Mouse (Mus musculus): ENCODE results near the gene Amigo2. TPM values are rescaled to one million over a fixed set of nuclear protein-coding genes. Genes with fewer than 3 reads are reported as not detected.

Gene Amigo2
- total and polyA plus RNA-seq, 3 experiments, result not detected

GRCm38 (mm10) chr15:97278340-97278948 is 31.4 kb upstream of the Amigo2 start:
- Histone ChIP-seq H3K27ac (ENCODE audit: control insufficient read depth, low read depth, low read length) (no peak overlapping the region), H3K79me2 (ENCODE audit: control insufficient read depth, insufficient read depth, low read length, poor library complexity) (no peaks in the 10 kb centered on the region), H3K36me3 (ENCODE audit: control insufficient read depth in 1 of 2, insufficient read depth in 2 of 2, low read length in 2 of 2) (no peaks in the 10 kb centered on the region), H3K9ac (ENCODE audit: control insufficient read depth, low read depth, low read length, poor library complexity, severe bottlenecking) (no peak overlapping the region), H3K4me1 (ENCODE audit: control insufficient read depth in 1 of 2, insufficient read depth in 2 of 2, low read length in 2 of 2) (no peaks in the 10 kb centered on the region), H3K4me3 (ENCODE audit: control insufficient read depth in 1 of 2, insufficient read depth in 1 of 2, low read depth in 2 of 2, low read length in 2 of 2) (no peak overlapping the region), H3K27me3 (ENCODE audit: control insufficient read depth in 1 of 2, insufficient read depth in 2 of 2, low read length in 2 of 2) (no peaks in the 10 kb centered on the region), H3K9me3 (replicated peaks; ENCODE audit: insufficient read depth, low read length) (no peaks in the 10 kb centered on the region)
- TF ChIP-seq EP300 (IDR thresholded peaks at IDR 0.05; ENCODE audit: low read depth in 1 of 2, low read length in 2 of 2) (no peak), MYB (IDR thresholded peaks at IDR 0.05; ENCODE audit: low read depth, low read length) (no peak), SMC3 (IDR thresholded peaks at IDR 0.05; ENCODE audit: low read depth, low read length) (no peak), HCFC1 (IDR thresholded peaks at IDR 0.05; ENCODE audit: low read depth, low read length) (no peak), MAZ (IDR thresholded peaks at IDR 0.05; ENCODE audit: low read depth, low read length) (no peak), KAT2A (conservative IDR thresholded peaks at IDR 0.05; ENCODE audit: low read depth, low read length) (no peak), TCF12 (IDR thresholded peaks at IDR 0.05; ENCODE audit: low read depth, low read length) (no peak), ZMIZ1 (IDR thresholded peaks at IDR 0.05; ENCODE audit: low read depth, low read length) (no peak), ZC3H11A (IDR thresholded peaks at IDR 0.05; ENCODE audit: low read depth, low read length) (no peak), E2F4 (IDR thresholded peaks at IDR 0.05; ENCODE audit: borderline replicate concordance, low read depth, low read length) (no peak), POLR2AphosphoS2 (IDR thresholded peaks at IDR 0.05; ENCODE audit: low read length) (no peak), USF2 (IDR thresholded peaks at IDR 0.05; ENCODE audit: borderline replicate concordance in 1 of 2, insufficient read depth in 1 of 2, low read depth in 1 of 2, low read length in 2 of 2) (no peak), ETS1 (IDR thresholded peaks at IDR 0.05; ENCODE audit: low read depth, low read length) (no peak), CTCF (IDR thresholded peaks at IDR 0.05 in 2 of 3, conservative IDR thresholded peaks at IDR 0.05 in 1 of 3; ENCODE audit: control insufficient read depth in 1 of 3, insufficient read depth in 1 of 3, low read depth in 2 of 3, low read length in 3 of 3, poor library complexity in 1 of 3, severe bottlenecking in 1 of 3) (no peak), NRF1 (IDR thresholded peaks at IDR 0.05; ENCODE audit: insufficient read depth, low read depth, low read length, poor library complexity, severe bottlenecking) (no peak)
- DNase-seq (ENCODE audit: low read depth, low spot score), result no peak

GRCm38 (mm10) chr15:97277328-97277727 is 30.2 kb upstream of the Amigo2 start:
- Histone ChIP-seq H3K27ac (ENCODE audit: control insufficient read depth, low read depth, low read length) (no peak overlapping the region), H3K4me3 (ENCODE audit: control insufficient read depth in 1 of 2, insufficient read depth in 1 of 2, low read depth in 2 of 2, low read length in 2 of 2) (no peak overlapping the region), H3K79me2 (ENCODE audit: control insufficient read depth, insufficient read depth, low read length, poor library complexity) (no peaks in the 10 kb centered on the region), H3K4me1 (ENCODE audit: control insufficient read depth in 1 of 2, insufficient read depth in 2 of 2, low read length in 2 of 2) (no peaks in the 10 kb centered on the region), H3K9ac (ENCODE audit: control insufficient read depth, low read depth, low read length, poor library complexity, severe bottlenecking) (no peak overlapping the region), H3K36me3 (ENCODE audit: control insufficient read depth in 1 of 2, insufficient read depth in 2 of 2, low read length in 2 of 2) (no peaks in the 10 kb centered on the region), H3K9me3 (replicated peaks; ENCODE audit: insufficient read depth, low read length) (no peaks in the 10 kb centered on the region), H3K27me3 (ENCODE audit: control insufficient read depth in 1 of 2, insufficient read depth in 2 of 2, low read length in 2 of 2) (peaks cover 0 to under 1% of the 10 kb centered on the region in 2 experiments; a peak in 1 of 4 replicates)
- no peak for TF ChIP-seq MAZ (IDR thresholded peaks at IDR 0.05; ENCODE audit: low read depth, low read length)
- TF ChIP-seq SMC3 (IDR thresholded peaks at IDR 0.05; ENCODE audit: low read depth, low read length), result no peak
- no peak for TF ChIP-seq GABPA (IDR thresholded peaks at IDR 0.05; ENCODE audit: low read depth, low read length)
- no peak for TF ChIP-seq ELF1 (IDR thresholded peaks at IDR 0.05; ENCODE audit: low read depth, low read length)
- TF ChIP-seq TCF12 (IDR thresholded peaks at IDR 0.05; ENCODE audit: low read depth, low read length), result no peak
- no peak for TF ChIP-seq SIN3A (IDR thresholded peaks at IDR 0.05; ENCODE audit: low read length)
- TF ChIP-seq TBP (IDR thresholded peaks at IDR 0.05; ENCODE audit: low read depth, low read length), result no peak
- DNase-seq (ENCODE audit: low read depth, low spot score), result no peak

Measured in MEL (cell line).